Mouse (Mus musculus) C2C12 (cell line): ENCODE results near the gene Plch1. TPM values are rescaled to one million over a fixed set of nuclear protein-coding genes. Genes with fewer than 3 reads are reported as not detected.

Experiments used
- H3K27me3 ChIP-seq: one replicate; pipeline ENCODE4 v1.6.1; 2011; ENCODE audit not compliant: control insufficient read depth, insufficient read depth, insufficient read length
- H3K36me3 ChIP-seq: one replicate; pipeline ENCODE4 v1.6.1; 2011; ENCODE audit not compliant: control insufficient read depth, insufficient read depth
- H3K4me3 ChIP-seq: one replicate; pipeline ENCODE4 v1.5.1; 2011; ENCODE audit warnings: mild to moderate bottlenecking, control low read depth; ENCODE audit not compliant: poor library complexity, insufficient read depth, severe bottlenecking
- H3K79me2 ChIP-seq: one replicate; pipeline ENCODE4 v1.6.1; 2011; ENCODE audit not compliant: control insufficient read depth, insufficient read depth
- H3K79me3 ChIP-seq: one replicate; pipeline ENCODE4 v1.6.1; 2011; ENCODE audit warnings: low read depth, control low read depth
- H3ac ChIP-seq: one replicate; pipeline ENCODE3; 2011; ENCODE audit warnings: low read depth; ENCODE audit not compliant: control insufficient read depth, insufficient read length
- CEBPB ChIP-seq: IDR thresholded peaks from one replicate; pipeline ENCODE4 v1.6.1; 2011; ENCODE audit warnings: low read depth, mild to moderate bottlenecking, control low read depth, moderate library complexity
- CTCF ChIP-seq: IDR thresholded peaks from one replicate; pipeline ENCODE4 v1.5.1; 2011; ENCODE audit not compliant: control insufficient read depth, insufficient read depth, insufficient read length
- FOSL1 ChIP-seq: IDR thresholded peaks from one replicate; pipeline ENCODE4 v1.8.0; 2011; ENCODE audit warnings: mild to moderate bottlenecking, low read length; ENCODE audit not compliant: poor library complexity, insufficient read depth, severe bottlenecking
- MAX ChIP-seq: IDR thresholded peaks from one replicate; pipeline ENCODE4 v1.6.1; 2011; ENCODE audit warnings: mild to moderate bottlenecking, control low read depth
- MYOD1 ChIP-seq: IDR thresholded peaks from one replicate; pipeline ENCODE4 v1.6.1; 2011; ENCODE audit warnings: low read depth; ENCODE audit not compliant: control insufficient read depth, insufficient read length
- MYOG ChIP-seq: IDR thresholded peaks from one replicate; pipeline ENCODE4 v1.6.1; 2011; ENCODE audit not compliant: control insufficient read depth, insufficient read length; ENCODE audit errors: extremely low read depth
- USF1 ChIP-seq: IDR thresholded peaks from one replicate; pipeline ENCODE4 v1.6.1; 2011; ENCODE audit warnings: low read depth, mild to moderate bottlenecking, control low read depth, moderate library complexity
- polyA plus RNA-seq: library from polyadenylated mRNA; unstranded; fragments of >200 nt; fragmentation: generic; extraction: Trizol; gene quantifications from one replicate; pipeline ENCODE4 v1.2.1, GENCODE M21; 2012; ENCODE audit warnings: missing spikeins

The Plch1 gene
- polyA plus RNA-seq, 1 experiment, result not detected

DNA sequence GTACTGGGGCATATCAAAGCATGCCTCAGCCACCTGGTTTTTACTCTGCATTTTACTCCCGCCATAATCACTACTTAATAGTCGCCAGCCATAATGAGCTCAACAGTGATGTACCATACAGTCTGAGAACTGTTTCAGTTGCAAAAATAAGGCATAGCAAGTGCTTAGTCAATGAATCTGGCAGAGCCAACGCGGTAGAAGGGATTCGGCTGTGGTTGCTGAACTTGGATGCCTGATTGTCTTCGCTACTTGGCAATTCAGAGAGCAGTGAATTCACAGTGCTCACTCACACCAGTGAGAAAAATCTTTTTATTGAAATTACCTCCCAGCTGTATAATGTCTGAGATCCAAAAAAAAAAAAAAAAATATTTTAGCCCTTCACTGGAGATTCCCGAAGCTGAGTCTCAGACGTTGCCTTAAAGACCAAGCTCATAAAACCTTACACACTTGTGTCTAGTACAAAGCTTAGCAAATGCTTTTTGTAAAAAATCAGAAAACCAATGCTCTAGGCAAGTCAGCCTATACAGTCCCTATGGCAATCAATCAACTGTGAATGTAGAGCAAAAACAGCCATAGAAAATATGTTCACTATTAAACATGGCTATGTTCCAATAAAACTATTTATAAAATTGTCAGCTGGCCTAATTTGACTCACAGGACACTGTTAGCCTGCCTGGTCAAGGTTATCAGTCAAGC, 62.2 kb downstream of the Plch1 start:
- Histone ChIP-seq H3ac (no peak overlapping the region), H3K4me3 (no peak overlapping the region), H3K79me2 (no peaks in the 10 kb centered on the region), H3K36me3 (no peaks in the 10 kb centered on the region), H3K79me3 (no peaks in the 10 kb centered on the region), H3K27me3 (no peaks in the 10 kb centered on the region)
- TF ChIP-seq MYOD1 (no peak), CEBPB (no peak), CTCF (no peak), MYOG (no peak), FOSL1 (no peak), MAX (no peak), USF1 (no peak)

DNA sequence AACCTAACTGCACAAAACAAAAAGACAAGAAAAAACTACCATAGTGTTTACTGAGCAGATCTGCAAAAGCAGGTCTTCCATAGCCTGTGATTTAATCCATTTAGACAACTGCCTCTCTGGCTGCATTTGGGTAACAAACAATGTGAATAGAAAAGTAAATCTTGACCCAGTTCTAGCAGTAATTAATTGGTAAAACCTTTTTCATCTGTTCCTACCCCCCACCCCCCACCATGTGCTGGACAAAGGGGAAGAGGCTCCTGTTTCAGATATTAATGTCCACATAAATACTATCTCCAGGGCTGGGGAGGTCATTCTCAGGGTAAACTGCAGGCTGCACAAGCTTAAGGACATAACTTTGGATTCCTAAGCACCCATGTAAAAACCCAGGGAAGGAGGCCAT, 63.5 kb downstream of the Plch1 start:
- Histone ChIP-seq H3K79me3 (no peaks in the 10 kb centered on the region), H3K27me3 (no peaks in the 10 kb centered on the region), H3K4me3 (no peak overlapping the region), H3K79me2 (no peaks in the 10 kb centered on the region), H3ac (no peak overlapping the region), H3K36me3 (no peaks in the 10 kb centered on the region)
- no peak for TF ChIP-seq CEBPB
- TF ChIP-seq USF1, result no peak
- no peak for TF ChIP-seq MYOG
- TF ChIP-seq MAX, result no peak
- TF ChIP-seq MYOD1, result no peak
- no peak for TF ChIP-seq FOSL1
- no peak for TF ChIP-seq CTCF

DNA sequence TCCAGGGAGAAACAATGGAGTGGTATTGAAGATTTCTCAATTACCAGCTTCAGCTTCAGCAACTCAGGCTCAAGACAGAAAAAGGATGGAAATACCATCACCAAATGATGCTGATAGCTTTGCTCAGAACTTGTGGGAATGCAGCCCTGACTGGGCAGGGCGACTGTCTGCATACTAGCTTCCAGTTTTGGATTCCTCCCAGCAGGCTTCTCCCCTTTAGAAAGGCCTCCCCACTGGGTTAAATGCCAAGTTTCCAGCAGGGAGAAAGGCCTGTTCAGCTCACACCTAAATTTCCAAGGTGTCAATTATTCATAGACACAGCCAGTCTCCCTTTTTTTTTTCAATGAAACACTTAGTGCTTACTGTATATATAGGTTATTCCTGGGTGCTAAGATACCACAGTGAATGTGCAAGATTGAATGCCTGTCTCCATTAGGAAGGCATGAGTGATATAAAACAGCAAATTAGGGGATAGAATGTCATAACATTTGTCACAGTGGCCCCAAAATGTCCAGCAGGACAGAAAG, 75.3 kb downstream of the Plch1 start:
- Histone ChIP-seq H3K79me2 (no peaks in the 10 kb centered on the region), H3K36me3 (no peaks in the 10 kb centered on the region), H3K27me3 (no peaks in the 10 kb centered on the region), H3ac (no peak overlapping the region), H3K79me3 (no peaks in the 10 kb centered on the region), H3K4me3 (no peak overlapping the region)
- TF ChIP-seq CEBPB (no peak), MYOD1 (no peak), USF1 (no peak), MAX (no peak), CTCF (no peak), MYOG (no peak), FOSL1 (no peak)

DNA sequence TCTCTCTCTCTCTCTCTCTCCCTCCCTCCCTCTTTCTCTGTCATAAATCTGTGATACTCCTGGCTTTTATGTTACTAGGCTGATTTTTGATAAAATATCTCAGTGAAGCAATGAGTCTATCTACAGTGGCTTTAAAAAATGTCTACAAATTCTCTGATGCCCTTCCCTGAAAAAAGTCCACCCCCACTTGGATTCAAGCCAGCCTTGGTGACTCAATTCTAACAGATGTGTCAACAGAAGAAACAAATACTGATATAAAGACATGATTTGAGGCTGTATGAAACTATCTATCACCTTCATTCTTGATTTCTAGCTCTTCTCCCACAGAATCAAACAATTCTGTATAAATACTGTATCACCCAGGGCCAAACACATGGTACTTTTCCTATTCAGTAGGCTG, 76.6 kb downstream of the Plch1 start:
- H3K27me3 ChIP-seq, result no peaks in the 10 kb centered on the region
- no peaks in the 10 kb centered on the region for H3K79me3 ChIP-seq
- no peaks in the 10 kb centered on the region for H3K36me3 ChIP-seq
- no peak for TF ChIP-seq MYOD1
- TF ChIP-seq MYOG, result no peak
- no peak for TF ChIP-seq MAX
- no peak for TF ChIP-seq USF1
- no peak overlapping the region for H3K4me3 ChIP-seq
- no peak overlapping the region for H3ac ChIP-seq
- no peaks in the 10 kb centered on the region for H3K79me2 ChIP-seq

DNA sequence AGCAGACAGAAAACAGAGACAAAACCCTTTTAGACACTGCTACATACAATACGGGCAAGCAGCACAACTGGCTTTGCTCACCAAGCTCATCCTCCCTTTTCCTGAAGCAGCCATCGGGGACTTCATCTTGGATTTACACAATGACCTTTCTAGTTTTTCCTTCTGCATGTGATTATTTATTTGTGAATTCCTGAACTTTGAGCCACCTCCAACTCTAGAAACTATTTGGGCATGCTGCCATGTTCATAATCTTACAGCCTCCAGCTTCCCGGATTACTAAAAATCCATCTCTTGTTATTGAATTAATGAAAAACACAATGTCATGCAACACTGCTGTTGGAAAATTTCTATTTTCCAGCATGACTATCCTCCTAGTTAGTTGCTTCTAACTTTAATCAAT, 84.1 kb downstream of the Plch1 start:
- Histone ChIP-seq H3ac (no peak overlapping the region), H3K4me3 (no peak overlapping the region), H3K79me3 (no peaks in the 10 kb centered on the region), H3K36me3 (no peaks in the 10 kb centered on the region), H3K79me2 (no peaks in the 10 kb centered on the region), H3K27me3 (no peaks in the 10 kb centered on the region)
- TF ChIP-seq USF1, result no peak
- no peak for TF ChIP-seq MAX
- no peak for TF ChIP-seq CTCF
- TF ChIP-seq MYOG, result no peak
- TF ChIP-seq CEBPB, result no peak
- no peak for TF ChIP-seq MYOD1
- TF ChIP-seq FOSL1, result no peak

DNA sequence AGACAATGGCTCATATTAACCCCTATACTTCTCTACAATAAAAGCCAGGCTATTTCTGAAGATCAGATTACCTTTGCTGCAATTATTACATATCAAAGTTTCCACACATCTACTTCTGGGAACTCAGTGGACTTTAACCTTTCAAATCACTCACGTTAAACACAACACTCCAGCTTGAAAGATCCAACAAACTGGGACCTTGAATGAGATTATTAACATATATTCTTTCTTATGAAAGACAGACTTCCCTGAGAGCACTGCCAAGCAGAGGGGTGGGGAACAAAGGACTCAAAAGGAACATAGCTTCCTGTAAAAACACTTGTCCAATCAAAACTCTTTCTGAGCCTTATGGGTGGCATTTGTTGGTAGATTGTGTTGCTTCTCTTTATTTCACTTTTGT, 85.1 kb downstream of the Plch1 start:
- TF ChIP-seq FOSL1 (no peak), USF1 (no peak), MAX (no peak), MYOG (no peak), CEBPB (no peak), MYOD1 (no peak), CTCF (no peak)
- H3K79me3 ChIP-seq, result no peaks in the 10 kb centered on the region
- no peaks in the 10 kb centered on the region for H3K36me3 ChIP-seq
- no peak overlapping the region for H3ac ChIP-seq
- H3K79me2 ChIP-seq, result no peaks in the 10 kb centered on the region
- no peaks in the 10 kb centered on the region for H3K27me3 ChIP-seq
- H3K4me3 ChIP-seq, result no peak overlapping the region
